Mouse (Mus musculus): ENCODE measurements around the gene Dpm3. TPM values are rescaled to one million over a fixed set of nuclear protein-coding genes. Genes with fewer than 3 reads are reported as not detected.

Dpm3 gene
- polyA plus RNA-seq, 1 experiment from 2014 or later = 73.2 TPM

DNA sequence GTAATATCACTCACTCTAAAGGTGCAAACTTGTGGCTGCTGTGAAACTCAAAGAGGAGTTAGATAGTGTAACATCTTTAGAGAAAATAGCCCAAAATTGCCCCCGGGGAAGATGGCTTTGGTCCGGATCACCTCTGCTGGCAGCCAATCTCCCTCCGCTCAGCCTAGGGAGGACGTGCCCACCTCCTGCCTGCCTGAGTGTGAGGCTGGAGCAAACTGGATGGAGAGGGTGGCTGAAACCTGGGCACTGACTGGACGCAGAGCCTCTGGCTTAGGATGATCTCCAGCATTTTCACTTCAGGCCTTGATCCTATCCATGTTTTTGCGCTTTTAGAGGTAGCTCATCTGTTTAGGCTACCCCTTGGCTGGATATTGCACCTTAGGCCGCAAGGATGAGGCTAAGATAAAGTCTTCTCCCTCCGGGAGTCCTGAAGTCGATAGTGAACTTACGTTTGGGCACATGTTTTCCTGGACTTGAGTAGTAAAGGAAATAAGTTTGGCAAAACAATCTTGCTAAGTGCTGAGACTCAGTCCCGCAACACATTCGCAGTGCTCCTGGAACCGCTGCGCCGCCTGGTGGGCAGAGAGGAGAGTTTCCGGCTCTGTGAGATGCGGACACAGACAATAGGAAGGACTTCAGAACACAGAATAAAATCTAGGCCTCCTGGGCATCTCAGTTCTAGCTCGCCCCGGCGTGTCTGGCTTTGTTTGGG is 22.6 kb downstream of the Dpm3 start:
- Histone ChIP-seq H3K4me1 (ENCODE audit: insufficient read depth) (peaks cover 6% of the 10 kb centered on the region; the same call in 1 of the 2 replicates), H3K9me3 (ENCODE audit: low read length) (no peaks in the 10 kb centered on the region), H3K9ac (replicated peaks) (peak overlapping the region; percentile 63; the same call in 1 of the 2 replicates), H3K27ac (ENCODE audit: low read depth) (peak overlapping the region; percentile 94), H3K27me3 (ENCODE audit: insufficient read depth, low read length) (peaks cover 26% of the 10 kb centered on the region), H3K36me3 (replicated peaks; ENCODE audit: insufficient read depth, low read length) (no peaks in the 10 kb centered on the region), H3K4me2 (ENCODE audit: low read depth, low read length) (peak overlapping the region; percentile 73), H3K4me3 (ENCODE audit: low read depth, low read length) (peak overlapping the region; percentile 57)
- WGBS (ENCODE audit: insufficient replicate concordance) = 12% methylated on average over 20 of the region's 20 CpGs
- no peak for ATAC-seq
- TF ChIP-seq CTCF (IDR thresholded peaks at IDR 0.05; ENCODE audit: low read depth) (peak; percentile 94), EP300 (IDR thresholded peaks at IDR 0.05; ENCODE audit: low read depth) (no peak)
- DNase-seq = peak; percentile 86

DNA sequence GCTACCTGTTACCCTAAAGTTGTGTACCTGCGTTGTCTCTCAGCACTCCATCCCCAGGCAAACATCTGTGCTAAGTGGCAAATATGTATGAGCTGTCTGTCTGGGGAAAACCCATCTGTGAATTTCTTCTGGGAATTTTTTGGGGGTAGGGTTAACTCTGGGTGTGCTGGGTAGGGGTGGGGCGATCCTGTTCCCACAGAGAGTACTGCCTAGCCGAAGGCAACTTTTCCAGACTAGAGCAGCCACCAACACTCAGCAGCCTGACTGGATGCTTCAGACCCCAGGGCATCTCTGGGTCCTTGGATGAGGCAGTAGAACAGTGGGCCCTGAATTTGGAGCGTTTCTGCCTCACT is 23.1 kb downstream of the Dpm3 start:
- no peak overlapping the region for H3K9ac ChIP-seq (replicated peaks)
- H3K9me3 ChIP-seq (ENCODE audit: low read length) = no peaks in the 10 kb centered on the region
- peaks cover 6% of the 10 kb centered on the region; the same call in 1 of the 2 replicates for H3K4me1 ChIP-seq (ENCODE audit: insufficient read depth)
- no peak for DNase-seq
- H3K27me3 ChIP-seq (ENCODE audit: insufficient read depth, low read length) = peaks cover 26% of the 10 kb centered on the region
- no peak overlapping the region for H3K4me2 ChIP-seq (ENCODE audit: low read depth, low read length)
- WGBS (ENCODE audit: insufficient replicate concordance) = 22% methylated on average over 4 of the region's 4 CpGs
- no peak overlapping the region for H3K27ac ChIP-seq (ENCODE audit: low read depth)
- no peak for ATAC-seq
- TF ChIP-seq EP300 (IDR thresholded peaks at IDR 0.05; ENCODE audit: low read depth) = no peak
- TF ChIP-seq CTCF (IDR thresholded peaks at IDR 0.05; ENCODE audit: low read depth) = no peak
- no peak overlapping the region for H3K4me3 ChIP-seq (ENCODE audit: low read depth, low read length)
- no peaks in the 10 kb centered on the region for H3K36me3 ChIP-seq (replicated peaks; ENCODE audit: insufficient read depth, low read length)

DNA sequence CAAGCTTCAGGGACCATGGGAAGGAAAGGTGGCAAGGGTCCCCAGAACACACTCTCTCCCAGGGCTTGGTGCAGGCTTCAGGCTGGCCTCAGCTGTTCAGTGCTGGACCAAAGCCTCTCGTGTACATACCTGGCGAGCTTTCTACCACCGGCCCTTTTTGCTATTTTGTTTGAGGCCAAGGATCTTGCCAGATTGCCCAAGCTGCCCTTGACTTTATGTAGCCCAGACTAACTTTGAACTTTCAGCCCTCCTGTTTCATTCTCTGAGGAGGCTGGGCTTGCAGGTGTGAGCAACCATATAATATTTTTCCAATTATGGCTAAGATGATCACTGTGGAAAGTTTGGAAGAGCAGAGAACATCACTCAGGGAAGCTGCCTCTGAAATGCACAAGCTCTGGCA is 25.1 kb downstream of the Dpm3 start:
- peaks cover 24% of the 10 kb centered on the region for H3K27me3 ChIP-seq (ENCODE audit: insufficient read depth, low read length)
- WGBS (ENCODE audit: insufficient replicate concordance) = 54% methylated on average over 3 of the region's 3 CpGs
- H3K36me3 ChIP-seq (replicated peaks; ENCODE audit: insufficient read depth, low read length) = no peaks in the 10 kb centered on the region
- no peaks in the 10 kb centered on the region for H3K9me3 ChIP-seq (ENCODE audit: low read length)
- no peak overlapping the region for H3K4me3 ChIP-seq (ENCODE audit: low read depth, low read length)
- DNase-seq (no peak), ATAC-seq (no peak)
- no peak for TF ChIP-seq EP300 (IDR thresholded peaks at IDR 0.05; ENCODE audit: low read depth)
- TF ChIP-seq CTCF (IDR thresholded peaks at IDR 0.05; ENCODE audit: low read depth) = no peak
- H3K9ac ChIP-seq (replicated peaks) = no peak overlapping the region
- H3K4me1 ChIP-seq (ENCODE audit: insufficient read depth) = peaks cover 6% of the 10 kb centered on the region; the same call in 1 of the 2 replicates
- H3K27ac ChIP-seq (ENCODE audit: low read depth) = no peak overlapping the region
- no peak overlapping the region for H3K4me2 ChIP-seq (ENCODE audit: low read depth, low read length)

DNA sequence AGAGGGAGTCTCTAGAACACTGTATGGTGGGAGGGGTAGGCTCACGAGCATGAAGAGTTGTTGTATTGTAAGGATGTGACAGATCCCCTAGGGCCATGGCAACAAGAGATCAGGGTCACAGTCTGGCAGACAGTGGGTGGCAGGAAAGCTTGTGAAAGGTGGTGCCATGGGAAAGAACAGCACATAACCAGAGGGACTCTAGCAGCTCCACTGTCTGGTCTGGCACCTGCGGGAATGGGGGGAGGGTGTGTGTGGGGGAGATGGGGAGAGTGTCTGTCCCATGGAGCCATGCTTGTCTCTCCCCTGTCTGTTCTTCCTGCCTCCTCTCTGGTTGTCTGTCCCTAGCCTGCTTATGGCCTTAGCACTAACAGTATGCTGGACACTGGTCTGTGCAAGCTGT is 26.4 kb downstream of the Dpm3 start:
- DNase-seq = no peak

DNA sequence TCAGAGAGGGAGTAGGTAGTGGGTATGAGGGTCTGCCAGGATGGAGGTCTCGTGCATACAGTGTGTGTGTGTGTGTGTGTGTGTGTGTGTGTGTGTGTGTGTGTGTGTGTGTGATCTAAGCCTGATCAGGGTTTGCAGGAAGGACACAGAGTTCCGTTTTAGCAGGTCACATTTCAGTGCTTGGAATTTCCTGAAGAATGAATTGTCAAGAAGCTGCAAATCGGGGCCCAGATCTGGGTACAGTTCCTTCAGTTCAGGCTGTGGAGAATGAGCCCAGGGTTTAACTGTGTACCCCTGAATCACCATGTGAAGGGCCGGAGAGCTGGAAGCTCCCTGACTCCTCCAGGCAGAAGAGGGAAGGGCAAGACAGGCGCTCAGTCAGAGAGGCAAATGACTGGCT is 28.1 kb downstream of the Dpm3 start:
- WGBS (ENCODE audit: insufficient replicate concordance) = 55% methylated on average over 5 of the region's 5 CpGs
- Histone ChIP-seq H3K27me3 (ENCODE audit: insufficient read depth, low read length) (no peaks in the 10 kb centered on the region), H3K9me3 (ENCODE audit: low read length) (no peaks in the 10 kb centered on the region), H3K36me3 (replicated peaks; ENCODE audit: insufficient read depth, low read length) (no peaks in the 10 kb centered on the region), H3K9ac (replicated peaks) (no peak overlapping the region), H3K27ac (ENCODE audit: low read depth) (no peak overlapping the region), H3K4me3 (ENCODE audit: low read depth, low read length) (no peak overlapping the region), H3K4me1 (ENCODE audit: insufficient read depth) (peaks cover 7% of the 10 kb centered on the region; the same call in 1 of the 2 replicates), H3K4me2 (ENCODE audit: low read depth, low read length) (no peak overlapping the region)
- no peak for DNase-seq
- no peak for TF ChIP-seq EP300 (IDR thresholded peaks at IDR 0.05; ENCODE audit: low read depth)
- no peak for TF ChIP-seq CTCF (IDR thresholded peaks at IDR 0.05; ENCODE audit: low read depth)
- ATAC-seq = no peak

More for the DNA sequence above, 26.4 kb downstream of the Dpm3 start:
- TF ChIP-seq EP300 (IDR thresholded peaks at IDR 0.05; ENCODE audit: low read depth) (no peak), CTCF (IDR thresholded peaks at IDR 0.05; ENCODE audit: low read depth) (no peak)
- H3K27me3 ChIP-seq (ENCODE audit: insufficient read depth, low read length) = peaks cover 12% of the 10 kb centered on the region
- H3K9me3 ChIP-seq (ENCODE audit: low read length) = no peaks in the 10 kb centered on the region
- H3K4me3 ChIP-seq (ENCODE audit: low read depth, low read length) = no peak overlapping the region
- WGBS (ENCODE audit: insufficient replicate concordance) = 51% methylated on average over 2 of the region's 2 CpGs
- no peak overlapping the region for H3K27ac ChIP-seq (ENCODE audit: low read depth)
- no peak for ATAC-seq
- no peak overlapping the region for H3K4me2 ChIP-seq (ENCODE audit: low read depth, low read length)
- H3K36me3 ChIP-seq (replicated peaks; ENCODE audit: insufficient read depth, low read length) = no peaks in the 10 kb centered on the region
- no peak overlapping the region for H3K9ac ChIP-seq (replicated peaks)
- H3K4me1 ChIP-seq (ENCODE audit: insufficient read depth) = peaks cover 6% of the 10 kb centered on the region; the same call in 1 of the 2 replicates

DNA sequence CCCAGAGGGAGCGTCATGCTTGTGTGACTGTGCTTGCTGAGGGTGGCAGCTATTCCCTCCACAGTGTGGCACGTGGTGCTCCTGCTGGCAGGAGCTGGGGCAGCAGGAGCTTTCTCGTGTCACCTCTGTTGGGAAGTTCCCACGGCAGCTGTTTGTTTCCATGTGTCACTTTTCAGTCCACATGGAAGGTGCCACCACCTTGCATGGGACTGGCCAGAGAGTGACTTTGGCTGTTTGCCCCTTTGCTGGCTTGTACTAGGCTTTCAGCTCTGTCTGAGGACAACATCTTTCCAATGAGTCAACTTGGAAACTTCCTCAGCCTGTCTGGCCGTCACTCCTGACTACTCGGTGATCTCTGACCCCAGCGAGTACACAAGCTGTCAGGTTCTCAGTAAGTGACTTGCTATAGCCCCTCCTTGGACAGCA is 29.4 kb downstream of the Dpm3 start:
- TF ChIP-seq EP300 (IDR thresholded peaks at IDR 0.05; ENCODE audit: low read depth) (no peak), CTCF (IDR thresholded peaks at IDR 0.05; ENCODE audit: low read depth) (no peak)
- no peak overlapping the region for H3K27ac ChIP-seq (ENCODE audit: low read depth)
- ATAC-seq (0 out of 2 replicates have a peak, but pooled peaks have one; percentile 12), DNase-seq (peak; percentile 19)
- no peaks in the 10 kb centered on the region for H3K36me3 ChIP-seq (replicated peaks; ENCODE audit: insufficient read depth, low read length)
- H3K9me3 ChIP-seq (ENCODE audit: low read length) = no peaks in the 10 kb centered on the region
- no peak overlapping the region for H3K4me2 ChIP-seq (ENCODE audit: low read depth, low read length)
- H3K9ac ChIP-seq (replicated peaks) = 0 out of 2 replicates have a peak overlapping the region, but pooled peaks have one; percentile 3
- peaks cover 9% of the 10 kb centered on the region; the same call in 1 of the 2 replicates for H3K4me1 ChIP-seq (ENCODE audit: insufficient read depth)
- 34% methylated on average over 7 of the region's 7 CpGs for WGBS (ENCODE audit: insufficient replicate concordance)
- H3K4me3 ChIP-seq (ENCODE audit: low read depth, low read length) = no peak overlapping the region
- no peaks in the 10 kb centered on the region for H3K27me3 ChIP-seq (ENCODE audit: insufficient read depth, low read length)

All from liver, postnatal 0 days (tissue).